In genomic region chr10:77522746-77523145, GRCm38 (mm10) we compare ENCODE assay signal across 9 mouse cellular contexts. TPM values are rescaled to one million over a fixed set of nuclear protein-coding genes. Genes with fewer than 3 reads are reported as not detected.
DNase-seq lines count a peak whose midpoint lies in the region; ATAC-seq and TF ChIP-seq lines count a peak whose summit lies in the region.
"Had no signal": no experiment of that assay in that cellular context is flagged by ENCODE, and none has a peak within 500 bp of the region (broad histone marks: within the 10 kb centered on the region; RNA-seq: fewer than 3 reads in every experiment).

No protein-coding gene starts in this region.

- H3K9me3 ChIP-seq in lung, embryonic 14.5 days (ENCODE audit: low read depth, low read length), result no peaks in the 10 kb centered on the region
- no peaks in the 10 kb centered on the region for H3K9me3 ChIP-seq in embryonic facial prominence, embryonic 13.5 days
- no peaks in the 10 kb centered on the region for H3K9me3 ChIP-seq in limb, embryonic 10.5 days (replicated peaks)
- H3K9me3 ChIP-seq in neural tube, embryonic 15.5 days (replicated peaks), result no peaks in the 10 kb centered on the region

- no peak overlapping the region for H3K27ac ChIP-seq in lung, embryonic 14.5 days (ENCODE audit: low read depth)
- H3K27ac ChIP-seq in embryonic facial prominence, embryonic 13.5 days, result no peak overlapping the region
- H3K27ac ChIP-seq in limb, embryonic 10.5 days, result peak overlapping the region; percentile 73
- H3K27ac ChIP-seq in neural tube, embryonic 15.5 days (replicated peaks), result no peak overlapping the region

- no peaks in the 10 kb centered on the region for H3K36me3 ChIP-seq in lung, embryonic 14.5 days (ENCODE audit: insufficient read depth)
- no peaks in the 10 kb centered on the region for H3K36me3 ChIP-seq in embryonic facial prominence, embryonic 13.5 days
- H3K36me3 ChIP-seq in limb, embryonic 10.5 days, result no peaks in the 10 kb centered on the region
- H3K36me3 ChIP-seq in neural tube, embryonic 15.5 days, result no peaks in the 10 kb centered on the region

- H3K4me1 ChIP-seq in lung, embryonic 14.5 days (ENCODE audit: insufficient read depth), result 0 out of 2 replicates have a peak, but pooled peaks cover 2% of the 10 kb centered on the region
- H3K4me1 ChIP-seq in embryonic facial prominence, embryonic 13.5 days, result peaks cover 11% of the 10 kb centered on the region
- peaks cover 18% of the 10 kb centered on the region for H3K4me1 ChIP-seq in limb, embryonic 10.5 days
- H3K4me1 ChIP-seq in neural tube, embryonic 15.5 days, result peaks cover 4% of the 10 kb centered on the region; the same call in 1 of the 2 replicates

- DNase-seq in lung, embryonic 14.5 days, result no peak
- no peak for DNase-seq in lung, adult 18-20 months
- no peak for DNase-seq in limb, embryonic 10.5 days (ENCODE audit: low spot score)
- no peak for DNase-seq in frontal cortex, postnatal 36 days (ENCODE audit: low spot score in 2 of 2)
- no peak for DNase-seq in cerebellum, postnatal 14 days
- DNase-seq in ovary, postnatal 14 days (ENCODE audit: low spot score), result no peak
- DNase-seq: gastrocnemius, postnatal 10 days had no signal

- ATAC-seq in lung, embryonic 14.5 days (ENCODE audit: insufficient read depth), result no peak
- no peak for ATAC-seq in embryonic facial prominence, embryonic 13.5 days (ENCODE audit: insufficient number of reproducible peaks, insufficient read depth, low FRiP score, low TSS enrichment, low read depth)
- no peak for ATAC-seq in neural tube, embryonic 15.5 days (ENCODE audit: low FRiP score)

- 62% methylated on average over 12 of the region's 12 CpGs for WGBS in lung, embryonic 14.5 days
- 53% methylated on average over 12 of the region's 12 CpGs for WGBS in embryonic facial prominence, embryonic 13.5 days
- 58% methylated on average over 12 of the region's 12 CpGs for WGBS in limb, embryonic 10.5 days
- 58% methylated on average over 12 of the region's 12 CpGs for WGBS in neural tube, embryonic 15.5 days

- H3K9ac ChIP-seq in lung, embryonic 14.5 days, result peak overlapping the region; percentile 27; the same call in 1 of the 2 replicates
- peak overlapping the region; percentile 66 for H3K9ac ChIP-seq in embryonic facial prominence, embryonic 13.5 days
- H3K9ac ChIP-seq in neural tube, embryonic 15.5 days (replicated peaks), result 0 out of 2 replicates have a peak overlapping the region, but pooled peaks have one; percentile 27

- H3K27me3 ChIP-seq in lung, embryonic 14.5 days (ENCODE audit: insufficient read depth, low read length), result no peaks in the 10 kb centered on the region
- no peaks in the 10 kb centered on the region for H3K27me3 ChIP-seq in embryonic facial prominence, embryonic 13.5 days
- 0 out of 2 replicates have a peak, but pooled peaks cover 20% of the 10 kb centered on the region for H3K27me3 ChIP-seq in limb, embryonic 10.5 days (ENCODE audit: low read depth, poor library complexity, severe bottlenecking)
- no peaks in the 10 kb centered on the region for H3K27me3 ChIP-seq in neural tube, embryonic 15.5 days (replicated peaks)

- H3K4me2 ChIP-seq in lung, embryonic 14.5 days, result peak overlapping the region; percentile 58
- H3K4me2 ChIP-seq in embryonic facial prominence, embryonic 13.5 days, result peak overlapping the region; percentile 66
- peak overlapping the region; percentile 57 for H3K4me2 ChIP-seq in neural tube, embryonic 15.5 days

- TF ChIP-seq CTCF in lung, embryonic 14.5 days (IDR thresholded peaks at IDR 0.05; ENCODE audit: low read depth), result no peak

- H3K4me3 ChIP-seq in lung, embryonic 14.5 days (ENCODE audit: low read depth, low read length), result 0 out of 2 replicates have a peak overlapping the region, but pooled peaks have one; percentile 16
- H3K4me3 ChIP-seq in embryonic facial prominence, embryonic 13.5 days, result peak overlapping the region; percentile 37
- peak overlapping the region; percentile 46 for H3K4me3 ChIP-seq in limb, embryonic 10.5 days
- H3K4me3 ChIP-seq in neural tube, embryonic 15.5 days (replicated peaks), result peak overlapping the region; percentile 25

RNA-seq across cellular contexts. Expression of gene Fam207a, which starts 7.2 kb away (rescaled TPM):
- polyA plus RNA-seq in lung, embryonic 14.5 days (2014; fragmentation: Nextera tagmentation; extraction: Ambion mirVana), result 38.4 and 43.8 TPM in 2 replicates
- 38.4 and 41.5 TPM in 2 replicates for polyA plus RNA-seq in embryonic facial prominence, embryonic 13.5 days (2015; fragmentation: Nextera tagmentation; extraction: Ambion mirVana)
- polyA plus RNA-seq in limb, embryonic 10.5 days (2016; fragmentation: Nextera tagmentation; extraction: Ambion mirVana), result 51.0 and 51.8 TPM in 2 replicates
- 42.4 and 42.6 TPM in 2 replicates for polyA plus RNA-seq in neural tube, embryonic 15.5 days (2015; fragmentation: Nextera tagmentation; extraction: Ambion mirVana)

RNA-seq across cellular contexts. Expression of gene Itgb2, which starts 7.3 kb away (rescaled TPM):
- 2.0 and 3.0 TPM in 2 replicates for polyA plus RNA-seq in lung, embryonic 14.5 days (2014; fragmentation: Nextera tagmentation; extraction: Ambion mirVana)
- polyA plus RNA-seq in embryonic facial prominence, embryonic 13.5 days (2015; fragmentation: Nextera tagmentation; extraction: Ambion mirVana), result 1.3 TPM in 2 replicates
- polyA plus RNA-seq in limb, embryonic 10.5 days (2016; fragmentation: Nextera tagmentation; extraction: Ambion mirVana), result 0.75 and 0.85 TPM in 2 replicates
- 1.0 and 4.8 TPM in 2 replicates for polyA plus RNA-seq in neural tube, embryonic 15.5 days (2015; fragmentation: Nextera tagmentation; extraction: Ambion mirVana)

RNA-seq across cellular contexts. Expression of gene Pttg1ip, which starts 58.8 kb away (rescaled TPM):
- 109 and 112 TPM in 2 replicates for polyA plus RNA-seq in lung, embryonic 14.5 days (2014; fragmentation: Nextera tagmentation; extraction: Ambion mirVana)
- 104 and 109 TPM in 2 replicates for polyA plus RNA-seq in embryonic facial prominence, embryonic 13.5 days (2015; fragmentation: Nextera tagmentation; extraction: Ambion mirVana)
- polyA plus RNA-seq in limb, embryonic 10.5 days (2016; fragmentation: Nextera tagmentation; extraction: Ambion mirVana), result 64.0 and 73.7 TPM in 2 replicates
- 73.9 and 91.7 TPM in 2 replicates for polyA plus RNA-seq in neural tube, embryonic 15.5 days (2015; fragmentation: Nextera tagmentation; extraction: Ambion mirVana)
